Mouse (Mus musculus): ENCODE measurements around the gene Pramel7. TPM values are rescaled to one million over a fixed set of nuclear protein-coding genes. Genes with fewer than 3 reads are reported as not detected.
"Not testable (repeated sequence)": the region's sequence is repeated elsewhere in the genome, so short reads cannot be mapped to it uniquely, and the experiment has no call there.

Pramel7 gene
- not detected for total RNA-seq (2021)
- long read RNA-seq, experiment 1: 0 reads
- long read RNA-seq, experiment 2: 0 reads

DNA sequence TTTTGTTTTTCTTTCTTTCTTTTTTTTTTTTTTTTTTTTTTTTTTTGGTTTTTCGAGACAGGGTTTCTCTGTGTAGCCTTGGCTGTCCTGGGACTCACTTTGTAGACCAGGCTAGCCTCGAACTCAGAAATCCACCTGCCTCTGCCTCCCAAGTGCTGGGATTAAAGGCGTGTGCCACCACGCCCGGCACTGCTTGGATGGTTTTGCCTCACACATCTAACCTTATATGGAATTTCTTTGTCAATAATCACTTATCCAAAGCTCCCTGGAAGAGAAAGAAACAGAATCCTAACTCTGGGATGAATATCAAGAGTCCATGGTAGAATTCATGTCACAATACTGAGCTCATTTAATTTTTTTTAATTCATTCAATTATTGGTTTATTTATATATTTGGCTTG lies at the start of gene Pramel7:
Gene Pramel7, minus strand, starts transcription at position 101 of the 400 bp plus-strand sequence.
- intact Hi-C loops (cut with DNase I; ENCODE audit: low total_unique reads); DNase-seq: not testable (repeated sequence)

- DNase-seq: no peak
- intact Hi-C loops (cut with DNase I; ENCODE audit: low total_unique reads): no loop called here
Measured at GRCm38 (mm10) chr2:87545442-87545841, 48.5 kb upstream of the Pramel7 start, which contains the start of gene Olfr1128. Olfr1128 (minus strand) TSS chr2:87545542.

DNA sequence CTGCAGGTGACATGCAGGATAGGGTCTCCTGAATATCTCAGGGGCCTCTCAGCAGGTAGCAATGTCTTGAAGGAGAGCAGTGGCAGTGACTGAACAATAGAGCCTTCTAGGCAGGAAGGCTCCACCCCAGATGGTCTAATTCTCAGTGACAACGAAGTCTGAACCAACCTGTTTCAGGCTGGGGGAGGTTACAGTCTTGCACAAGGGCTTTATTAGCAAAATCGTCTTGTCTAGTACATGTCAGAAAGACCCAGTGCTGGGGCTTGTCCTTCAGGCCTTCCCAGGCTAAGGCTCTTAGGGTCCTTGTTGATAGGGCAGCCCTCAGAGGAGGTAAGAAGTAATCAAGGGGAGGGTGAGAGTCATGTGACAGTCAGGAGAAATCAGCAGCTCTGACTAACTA lies 37.9 kb upstream of the Pramel7 start:
- intact Hi-C loops (cut with DNase I; ENCODE audit: low total_unique reads): no loop called here
- DNase-seq: no peak

DNA sequence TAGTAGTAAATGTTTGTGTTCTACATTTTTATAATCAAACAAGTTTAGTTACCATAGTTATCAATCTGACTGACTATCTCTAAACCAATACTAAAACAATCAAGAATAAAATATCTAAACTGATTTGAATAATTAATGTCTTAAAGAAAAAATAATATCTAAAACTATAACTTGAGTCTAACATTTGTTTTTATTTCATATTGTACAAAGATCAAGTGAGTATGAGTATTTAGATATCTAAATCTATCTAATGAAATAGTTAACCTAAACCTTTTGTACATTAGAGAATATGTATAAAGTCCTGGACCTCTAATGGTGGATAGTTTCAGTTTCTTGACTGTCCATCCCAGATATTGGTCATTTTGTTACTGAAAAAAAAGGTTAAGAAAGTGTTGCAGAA lies 34.6 kb upstream of the Pramel7 start, which contains the start of gene Olfr153:
Gene Olfr153, plus strand, starts transcription at position 301 of the 400 bp plus-strand sequence.
- intact Hi-C loops (cut with DNase I; ENCODE audit: low total_unique reads): no loop called here
- no peak for DNase-seq

GRCm38 (mm10) chr2:87525899-87526616 lies 29.2 kb upstream of the Pramel7 start:
- intact Hi-C loops (cut with DNase I; ENCODE audit: low total_unique reads); DNase-seq: not testable (repeated sequence)

DNA sequence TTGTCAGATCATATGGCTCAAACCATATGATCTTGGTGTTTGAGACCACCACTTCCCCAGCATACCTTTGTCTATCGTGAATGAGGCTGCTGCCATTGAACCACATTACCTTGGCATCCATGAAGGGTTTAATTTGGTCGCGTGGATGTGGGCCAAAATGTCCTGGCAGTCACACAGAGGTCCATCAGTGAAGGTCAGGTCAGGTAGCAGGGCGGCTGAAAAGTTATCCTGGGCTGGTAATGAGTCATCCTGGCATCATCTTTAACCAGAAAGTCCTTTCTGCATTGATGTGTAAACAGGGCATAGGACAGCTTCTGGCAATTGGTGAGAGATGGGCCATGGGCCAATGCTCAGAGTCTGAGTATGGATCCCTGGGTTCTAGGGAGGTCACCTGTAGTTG lies 23.8 kb upstream of the Pramel7 start:
- intact Hi-C loops (cut with DNase I; ENCODE audit: low total_unique reads): no loop called here
- DNase-seq: no peak

DNA sequence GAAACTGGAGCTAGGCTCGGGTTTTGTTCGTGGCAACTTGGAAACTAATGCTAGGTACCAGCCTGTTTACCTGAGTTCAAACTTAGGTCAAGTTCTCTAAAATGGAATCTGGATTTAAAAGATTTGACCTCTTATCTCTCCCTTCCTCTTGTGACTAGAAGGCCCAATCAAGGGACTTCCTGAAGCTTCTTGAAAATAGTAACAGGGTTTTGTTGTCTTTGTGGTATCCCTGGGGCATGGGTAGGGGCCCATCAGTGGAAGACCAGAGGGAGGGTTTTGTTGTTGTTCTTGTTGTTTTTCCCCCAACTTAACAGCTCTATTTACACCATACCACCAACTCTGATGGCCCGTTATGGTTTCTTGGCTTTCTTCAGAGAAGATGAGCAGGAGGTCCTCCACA lies 19.7 kb upstream of the Pramel7 start:
- intact Hi-C loops (cut with DNase I; ENCODE audit: low total_unique reads): no loop called here
- DNase-seq: no peak

GRCm38 (mm10) chr2:87515457-87516060 lies 18.7 kb upstream of the Pramel7 start:
- no peak for DNase-seq
- intact Hi-C loops (cut with DNase I; ENCODE audit: low total_unique reads): no loop called here

DNA sequence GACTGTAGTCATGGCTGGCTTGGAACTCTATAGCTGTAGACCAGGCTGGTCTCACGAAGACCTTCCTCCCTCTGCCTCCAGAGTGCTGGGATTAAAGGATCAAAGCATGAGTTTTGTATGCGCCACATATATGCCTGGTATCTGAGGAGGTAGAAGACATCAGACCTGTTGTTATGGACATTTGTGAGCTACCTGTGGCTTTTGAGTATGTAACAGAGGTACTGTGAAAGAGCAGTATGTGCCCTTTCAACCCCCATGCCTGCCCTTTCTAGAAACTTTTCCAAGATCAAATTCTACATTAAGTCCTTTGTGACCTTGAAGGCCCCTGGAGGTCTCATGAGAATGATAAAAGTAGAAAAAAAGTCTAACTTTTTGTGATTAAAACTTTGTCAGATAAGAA lies 18.2 kb upstream of the Pramel7 start:
- no peak for DNase-seq
- intact Hi-C loops (cut with DNase I; ENCODE audit: low total_unique reads): no loop called here

DNA sequence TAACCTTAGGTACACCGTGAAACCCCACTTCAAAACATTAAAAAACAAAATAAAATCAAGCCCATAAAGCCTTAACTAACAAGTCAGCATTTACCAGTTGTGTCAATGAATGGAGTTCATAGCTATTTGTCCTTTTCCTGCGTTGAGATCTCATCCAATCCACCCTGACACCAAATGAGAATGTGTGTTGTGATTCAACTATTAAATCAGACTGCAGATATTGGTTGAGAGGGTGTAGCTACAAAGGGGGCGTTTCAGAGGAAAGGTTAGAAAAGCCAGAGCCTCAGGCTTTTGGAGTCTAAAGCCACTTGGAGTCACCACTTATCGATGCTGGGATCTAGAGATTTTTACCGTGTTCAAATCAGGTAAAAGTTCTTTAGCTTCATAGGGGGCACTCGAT lies 9.4 kb upstream of the Pramel7 start, which contains the start of gene Pramel6:
Gene Pramel6, plus strand, starts transcription at position 301 of the 400 bp plus-strand sequence.
- intact Hi-C loops (cut with DNase I; ENCODE audit: low total_unique reads): no loop called here
- DNase-seq: no peak

DNA sequence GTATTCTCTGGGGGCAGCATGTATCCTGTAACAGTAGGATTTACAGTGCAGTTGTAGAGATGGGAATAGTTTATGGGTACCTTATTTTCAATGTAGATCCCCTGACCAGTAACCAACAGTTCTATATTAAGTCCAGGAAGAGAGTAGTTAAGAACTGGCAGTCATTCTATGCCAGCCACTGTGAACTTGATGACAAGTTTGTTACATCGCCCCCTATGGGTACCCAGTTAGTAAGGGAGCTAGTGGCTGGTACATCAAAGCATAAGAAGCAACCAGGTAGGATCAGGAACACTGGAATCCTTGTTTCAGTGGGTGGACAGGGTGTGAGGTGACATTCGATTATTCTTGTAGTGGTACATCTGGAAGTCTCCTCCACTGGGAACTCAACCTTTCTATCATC lies 14.6 kb downstream of the Pramel7 start:
- no peak for DNase-seq
- intact Hi-C loops (cut with DNase I; ENCODE audit: low total_unique reads): no loop called here

DNA sequence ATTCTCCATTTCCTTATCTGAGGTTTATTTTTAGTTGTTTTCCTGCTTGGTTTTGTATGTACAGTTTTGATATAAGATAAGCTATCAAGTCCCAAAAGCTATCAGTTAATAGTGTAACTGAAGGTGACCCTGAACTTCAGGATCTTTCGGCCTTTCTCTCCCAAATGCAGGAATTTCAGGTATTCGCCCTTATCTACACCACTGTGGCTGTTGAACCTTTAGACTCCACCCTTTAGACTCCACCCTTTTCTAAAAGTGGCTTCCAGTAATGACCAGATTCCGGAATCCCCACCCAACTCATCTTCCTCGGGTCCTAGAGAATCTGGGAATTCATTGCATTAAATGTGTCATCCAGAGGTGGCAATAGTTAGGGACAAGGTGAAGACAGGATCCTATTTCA lies 15.7 kb downstream of the Pramel7 start:
- DNase-seq: no peak
- intact Hi-C loops (cut with DNase I; ENCODE audit: low total_unique reads): no loop called here

GRCm38 (mm10) chr2:87480207-87480606 lies 16.7 kb downstream of the Pramel7 start:
- intact Hi-C loops (cut with DNase I; ENCODE audit: low total_unique reads): no loop called here
- DNase-seq: no peak

GRCm38 (mm10) chr2:87461769-87462168 lies 35.1 kb downstream of the Pramel7 start:
- intact Hi-C loops (cut with DNase I; ENCODE audit: low total_unique reads): loop anchor here (2.0 kb wide), 1 partner anchor 57 kb away; no protein-coding TSS in a partner anchor
- no peak for DNase-seq

DNA sequence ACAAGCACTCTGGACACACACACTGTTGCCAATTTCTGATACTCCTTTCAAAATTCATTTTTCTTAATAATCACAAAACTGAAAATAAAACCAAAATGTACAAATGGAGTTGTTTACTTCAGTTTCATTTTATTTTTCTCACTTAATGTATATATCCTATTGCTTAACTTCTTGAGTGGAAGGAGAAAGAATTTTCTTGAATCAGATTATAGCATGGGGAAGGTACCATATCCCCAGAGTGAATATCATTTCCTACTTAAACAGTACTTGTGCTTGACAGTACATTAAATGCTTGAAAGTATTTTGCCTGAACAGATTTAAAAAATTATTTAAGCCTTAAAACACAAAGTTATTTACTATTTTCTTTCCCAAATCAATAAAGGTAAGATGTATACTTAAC lies 43.2 kb downstream of the Pramel7 start, which contains the start of gene Olfr1126:
Gene Olfr1126, plus strand, starts transcription at position 301 of the 400 bp plus-strand sequence.
- no peak for DNase-seq
- intact Hi-C loops (cut with DNase I; ENCODE audit: low total_unique reads): no loop called here

Other genes starting within 250 kb of the Pramel7 start
- gene Olfr1115, start 249.1 kb downstream of the Pramel7 start, total RNA-seq (2021): not detected
- not detected for gene Olfr1116, start 229.6 kb downstream of the Pramel7 start, total RNA-seq (2021)
- not detected for gene Olfr1118, start 189.5 kb downstream of the Pramel7 start, total RNA-seq (2021)
- gene Olfr1120, start 142.3 kb downstream of the Pramel7 start, total RNA-seq (2021): not detected
- gene Olfr1121, start 127.2 kb downstream of the Pramel7 start, total RNA-seq (2021): not detected
- not detected for gene Olfr1122, start 111.2 kb downstream of the Pramel7 start, total RNA-seq (2021)
- not detected for gene Olfr1123, start 80.5 kb downstream of the Pramel7 start, total RNA-seq (2021)
- gene Olfr1124, start 66.8 kb downstream of the Pramel7 start, total RNA-seq (2021): not detected
- gene Olfr1126, start 43.1 kb downstream of the Pramel7 start, total RNA-seq (2021): not detected
- gene Pramel6, start 9.5 kb upstream of the Pramel7 start, total RNA-seq (2021): not detected
- not detected for gene Olfr153, start 34.7 kb upstream of the Pramel7 start, total RNA-seq (2021)
- not detected for gene Olfr1128, start 48.4 kb upstream of the Pramel7 start, total RNA-seq (2021)
- gene Olfr1129, start 76.8 kb upstream of the Pramel7 start, total RNA-seq (2021): not detected
- gene Olfr1130, start 109.1 kb upstream of the Pramel7 start, total RNA-seq (2021): not detected
- not detected for gene Olfr1131, start 130.0 kb upstream of the Pramel7 start, total RNA-seq (2021)
- not detected for gene Olfr1132, start 140.4 kb upstream of the Pramel7 start, total RNA-seq (2021)
- not detected for gene Olfr1133, start 150.3 kb upstream of the Pramel7 start, total RNA-seq (2021)
- not detected for gene Olfr1134, start 161.4 kb upstream of the Pramel7 start, total RNA-seq (2021)
- not detected for gene Olfr1135, start 176.6 kb upstream of the Pramel7 start, total RNA-seq (2021)
- gene Olfr1136, start 196.9 kb upstream of the Pramel7 start, total RNA-seq (2021): not detected
- not detected for gene Olfr1137, start 216.1 kb upstream of the Pramel7 start, total RNA-seq (2021)
- gene Olfr1138, start 242.9 kb upstream of the Pramel7 start, total RNA-seq (2021): not detected
- gene Olfr1140, start 246.7 kb upstream of the Pramel7 start, total RNA-seq (2021): not detected

All from gastrocnemius, postnatal 14 days (tissue).